Mouse (Mus musculus): ENCODE data around the gene Mapre3.

GRCm38 (mm10) chr5:30909300-30909659, 94.8 kb downstream of the Mapre3 start:
- TF ChIP-seq POLR2A (IDR thresholded peaks at IDR 0.05; ENCODE audit: insufficient read depth, low read depth, low read length) (no peak), CTCF (IDR thresholded peaks at IDR 0.05; ENCODE audit: insufficient read depth, low read depth, low read length) (no peak)
